Mouse (Mus musculus) liver, embryonic 11.5 days (tissue): ENCODE measurements around the gene Stt3a. TPM values are rescaled to one million over a fixed set of nuclear protein-coding genes. Genes with fewer than 3 reads are reported as not detected.

Experiments
- ATAC-seq: fragments of 200-750 bp; cut with Nextera tagmentation; replicated peaks from 2 replicates; pipeline ENCODE4 v1.8.0; 2017; ENCODE audit warnings: moderate number of reproducible peaks, mild to moderate bottlenecking, moderate TSS enrichment, moderate library complexity; ENCODE audit not compliant: low FRiP score
- DNase-seq: peaks from one replicate; pipeline ENCODE4 v3.0.0-alpha.2; 2017; ENCODE audit warnings: low spot score
- H3K27ac ChIP-seq: fragments of 300-500 bp; sonication (generic); 2 replicates; pipeline ENCODE4 v1.5.1; 2014; ENCODE audit warnings: mild to moderate bottlenecking, low read depth, low read length, control low read depth
- H3K27me3 ChIP-seq: fragments of 300-500 bp; sonication (generic); replicated peaks from 2 replicates; pipeline ENCODE4 v1.6.1; 2014; ENCODE audit warnings: low read length, mixed read lengths; ENCODE audit not compliant: control insufficient read depth, insufficient read depth
- H3K36me3 ChIP-seq: fragments of 300-500 bp; sonication (generic); 2 replicates; pipeline ENCODE4 v1.6.1; 2014; ENCODE audit warnings: mild to moderate bottlenecking, low read length, moderate library complexity, mixed read lengths; ENCODE audit not compliant: control insufficient read depth, insufficient read depth
- H3K4me1 ChIP-seq: fragments of 300-500 bp; sonication (generic); replicated peaks from 2 replicates; pipeline ENCODE4 v1.6.1; 2014; ENCODE audit warnings: low read length, mixed read lengths; ENCODE audit not compliant: control insufficient read depth, insufficient read depth
- H3K4me2 ChIP-seq: fragments of 300-500 bp; sonication (generic); 2 replicates; pipeline ENCODE4 v1.6.1; 2014; ENCODE audit warnings: mild to moderate bottlenecking, control low read depth, moderate library complexity
- H3K4me3 ChIP-seq: fragments of 300-500 bp; sonication (generic); 2 replicates; pipeline ENCODE4 v1.5.1; 2014; ENCODE audit warnings: low read depth, low read length, control low read depth
- H3K9ac ChIP-seq: fragments of 300-500 bp; sonication (generic); 2 replicates; pipeline ENCODE4 v1.6.1; 2014; ENCODE audit warnings: low read depth, low read length, control low read depth
- H3K9me3 ChIP-seq: fragments of 300-500 bp; sonication (generic); 2 replicates; pipeline ENCODE4 v1.6.1; 2016; ENCODE audit warnings: low read length, inconsistent platforms, mixed read lengths; ENCODE audit not compliant: control insufficient read depth
- WGBS: fragments of 180-500 bp; shearing (Covaris S2); extraction: QIAGEN DNeasy Blood & Tissue Kit; methylation state at CpG from one replicate; pipeline ENCODE4 v1.1.7; 2014; 5-methylcytosine and 5-hydroxymethylcytosine counted together
- polyA plus RNA-seq: library from polyadenylated mRNA; unstranded; fragments of >200 nt; fragmentation: Nextera tagmentation; extraction: Ambion mirVana; gene quantifications from 2 replicates; pipeline ENCODE4 v1.2.1, GENCODE M21; 2014

Stt3a gene
- polyA plus RNA-seq, 1 experiment from 2014 or later: 296 TPM

- ATAC-seq (no peak), DNase-seq (no peak)
- Histone ChIP-seq H3K9me3 (no peaks in the 10 kb centered on the region), H3K36me3 (no peaks in the 10 kb centered on the region), H3K4me2 (no peak overlapping the region), H3K4me3 (no peak overlapping the region), H3K4me1 (no peaks in the 10 kb centered on the region), H3K27ac (no peak overlapping the region), H3K9ac (no peak overlapping the region), H3K27me3 (no peaks in the 10 kb centered on the region)
Measured at GRCm38 (mm10) chr9:36687329-36687728, 80.2 kb downstream of the Stt3a start.

DNA sequence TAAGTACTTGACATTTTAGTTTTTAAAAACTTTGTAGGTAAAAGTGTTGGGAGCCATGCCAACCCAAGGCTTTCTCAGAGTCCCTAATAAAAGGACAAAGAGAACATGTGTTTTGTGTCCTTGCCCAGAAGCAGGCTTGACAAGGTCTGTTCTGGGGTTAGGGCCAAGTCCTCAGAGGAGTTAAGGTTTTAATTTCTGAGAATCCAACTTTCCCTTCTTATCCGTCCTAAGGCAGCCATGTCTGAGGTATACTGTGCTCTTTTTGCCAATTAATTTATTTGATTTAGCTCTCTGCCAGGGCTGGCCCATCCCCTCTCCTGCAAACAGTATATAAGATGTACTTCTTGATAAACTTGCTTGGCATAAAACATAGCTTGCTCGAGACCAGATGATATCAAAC lies 86.1 kb downstream of the Stt3a start:
- Histone ChIP-seq H3K9ac (no peak overlapping the region), H3K4me1 (no peaks in the 10 kb centered on the region), H3K9me3 (no peaks in the 10 kb centered on the region), H3K27me3 (no peaks in the 10 kb centered on the region), H3K4me2 (no peak overlapping the region), H3K4me3 (no peak overlapping the region), H3K27ac (no peak overlapping the region), H3K36me3 (no peaks in the 10 kb centered on the region)
- DNase-seq: no peak
- 74% methylated on average over 2 of the region's 2 CpGs for WGBS
- ATAC-seq: no peak

Other genes starting within 250 kb of the Stt3a start
- gene Gm5615, start 225.7 kb downstream of the Stt3a start, polyA plus RNA-seq: not detected in 2 replicates
- not detected in 2 replicates for gene Gm17689, start 185.0 kb downstream of the Stt3a start, polyA plus RNA-seq
- not detected in 2 replicates for gene A630095E13Rik, start 124.3 kb downstream of the Stt3a start, polyA plus RNA-seq
- gene Acrv1, start 74.5 kb downstream of the Stt3a start, polyA plus RNA-seq: not detected in 2 replicates
- gene Chek1, start 40.6 kb downstream of the Stt3a start, polyA plus RNA-seq: 50.7 and 52.3 TPM in 2 replicates
- 39.4 and 45.0 TPM in 2 replicates for gene Ei24, start 29.7 kb upstream of the Stt3a start, polyA plus RNA-seq
- gene Fez1, start 54.2 kb upstream of the Stt3a start, polyA plus RNA-seq: 2.7 and 3.2 TPM in 2 replicates